Mouse (Mus musculus): ENCODE results near the gene Ndst2.

GRCm38 (mm10) chr14:20748388-20748787 is 14.0 kb upstream of the Ndst2 start:
- TF ChIP-seq POLR2A (IDR thresholded peaks at IDR 0.05; ENCODE audit: low read depth, low read length) (no peak), CTCF (conservative IDR thresholded peaks at IDR 0.05; ENCODE audit: insufficient read depth, insufficient read length, low read depth, low read length) (no peak)

All from kidney, adult 2 months (tissue).